Mouse (Mus musculus) embryonic facial prominence, embryonic 13.5 days (tissue): ENCODE measurements around the gene Prkra. TPM values are rescaled to one million over a fixed set of nuclear protein-coding genes. Genes with fewer than 3 reads are reported as not detected.

ENCODE experiments used
- polyA plus RNA-seq: library from polyadenylated mRNA; unstranded; fragments of >200 nt; fragmentation: Nextera tagmentation; extraction: Ambion mirVana; gene quantifications from 2 replicates; pipeline ENCODE4 v1.2.1, GENCODE M21; 2015

The Prkra gene
- polyA plus RNA-seq, 1 experiment from 2014 or later: 78.1 TPM

Other genes with a start within 250 kb of the Prkra start
- gene Osbpl6, start 241.5 kb downstream of the Prkra start, polyA plus RNA-seq: 16.5 and 18.6 TPM in 2 replicates
- gene Pjvk, start 461 bp upstream of the Prkra start, polyA plus RNA-seq: 0.45 TPM in 1 of 2 replicates, not detected in the other
- 95.8 and 104 TPM in 2 replicates for gene Fkbp7, start 25.1 kb upstream of the Prkra start, polyA plus RNA-seq
- 6.8 and 10.3 TPM in 2 replicates for gene Plekha3, start 27.3 kb upstream of the Prkra start, polyA plus RNA-seq